Mouse (Mus musculus) left cerebral cortex, adult 2 months (tissue): ENCODE measurements around the gene Hhipl1. TPM values are rescaled to one million over a fixed set of nuclear protein-coding genes. Genes with fewer than 3 reads are reported as not detected.

Experiments used
- DNase-seq, 2 experiments: peaks; one replicate each; pipeline ENCODE4 v3.0.0; 2021 to 2022; ENCODE audit warnings: low spot score in 2 of 2, mixed read lengths in 1 of 2; ENCODE audit errors: extremely low spot score in 1 of 2
- H3K27ac ChIP-seq: fragments of 200-600 bp; 2 replicates; pipeline ENCODE4 v1.8.1; 2022
- H3K4me3 ChIP-seq: fragments of 200-600 bp; 2 replicates; pipeline ENCODE4 v1.8.1; 2022
- CTCF ChIP-seq: fragments of 200-600 bp; IDR thresholded peaks from 2 replicates; pipeline ENCODE4 v1.8.1; 2022; ENCODE audit warnings: antibody characterized with exemption, mild to moderate bottlenecking, moderate library complexity
- intact Hi-C: fragments of 180-260 bp; cut with DNase I; formaldehyde crosslinking; loops from one replicate; pipeline ENCODE4 v1.15.1; 2025
- total RNA-seq, 2 experiments: library from RNA; stranded (reverse); gene quantifications; 2 replicates each; pipeline ENCODE4 v1.2.3; 2021

The Hhipl1 gene
- total RNA-seq, 2 experiments from 2014 or later = 7.1 to 7.4 TPM

DNA sequence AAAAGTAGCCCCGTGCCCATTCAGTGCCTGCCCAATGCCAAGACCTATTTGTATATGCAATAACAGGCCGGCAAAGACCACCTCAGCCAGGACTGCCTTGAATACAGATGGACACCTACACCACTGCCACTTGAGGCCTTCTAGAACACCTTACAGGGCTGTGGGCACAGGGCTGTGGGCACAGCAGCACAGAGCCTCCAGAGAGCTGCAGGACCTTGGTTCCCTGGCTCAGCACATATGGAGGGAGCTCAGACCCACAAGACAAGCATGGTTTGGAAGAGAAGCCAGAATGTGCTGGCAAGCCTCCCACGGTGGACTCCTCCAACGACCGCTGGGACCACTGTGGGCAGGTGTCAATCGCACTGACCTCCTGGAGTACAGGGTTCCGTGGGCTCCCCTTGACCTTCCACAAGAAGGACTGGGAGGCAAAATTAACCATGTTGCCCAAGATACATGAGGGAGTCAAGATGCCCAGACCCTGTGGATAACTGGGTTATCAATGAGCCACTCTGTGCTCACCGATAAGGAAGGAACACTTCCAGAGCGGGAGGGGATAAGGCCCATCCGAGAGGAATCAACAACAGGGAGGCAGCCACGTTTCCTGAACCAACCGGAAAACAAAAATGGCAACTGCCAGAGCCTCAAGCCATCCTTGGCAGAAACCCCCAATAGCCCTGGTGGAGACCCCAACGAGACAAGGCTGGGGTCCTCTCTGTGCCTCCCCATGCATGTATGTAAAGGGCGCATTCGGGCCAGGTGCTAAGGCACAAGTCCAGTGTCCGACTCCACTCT, 34.5 kb upstream of the Hhipl1 start:
- H3K27ac ChIP-seq = no peak overlapping the region

GRCm38 (mm10) chr12:108272143-108272635, 33.9 kb upstream of the Hhipl1 start:
- no peak overlapping the region for H3K4me3 ChIP-seq

More for the DNA sequence above, 34.5 kb upstream of the Hhipl1 start:
- intact Hi-C loops = loop anchor here (2.0 kb wide), 1 partner anchor 55 kb away; no protein-coding TSS in a partner anchor
- DNase-seq = no peak
- TF ChIP-seq CTCF = no peak
- H3K4me3 ChIP-seq = no peak overlapping the region

GRCm38 (mm10) chr12:108273466-108274312, 32.4 kb upstream of the Hhipl1 start:
- intact Hi-C loops = no loop called here
- DNase-seq = no peak
- Histone ChIP-seq H3K4me3 (peak overlapping the region; percentile 75), H3K27ac (peak overlapping the region; percentile 40; the same call in 1 of the 2 replicates)
- no peak for TF ChIP-seq CTCF

More at GRCm38 (mm10) chr12:108272143-108272635, 33.9 kb upstream of the Hhipl1 start:
- DNase-seq = no peak
- H3K27ac ChIP-seq = no peak overlapping the region
- TF ChIP-seq CTCF = no peak
- intact Hi-C loops = no loop called here

DNA sequence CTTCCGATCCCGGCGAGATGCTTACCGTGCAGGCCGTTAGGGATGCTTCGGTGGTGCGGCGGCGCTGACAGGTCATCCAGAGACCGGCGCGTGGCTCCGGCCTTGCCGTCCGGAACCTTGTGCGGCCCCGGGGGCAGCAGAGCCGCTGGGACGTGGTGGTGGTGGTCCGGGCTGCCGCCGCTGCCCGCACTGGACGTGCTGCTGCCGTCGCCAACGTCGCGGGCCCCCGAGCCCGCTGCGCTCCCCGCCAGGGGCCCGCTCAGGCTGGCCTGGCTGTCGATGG, 31.8 kb upstream of the Hhipl1 start:
- Histone ChIP-seq H3K4me3 (peak overlapping the region; percentile 75), H3K27ac (no peak overlapping the region)
- intact Hi-C loops = no loop called here
- TF ChIP-seq CTCF = no peak
- no peak for DNase-seq

GRCm38 (mm10) chr12:108274661-108275507, 31.2 kb upstream of the Hhipl1 start, which contains the start of gene Ccdc85c:
Ccdc85c (minus strand) TSS chr12:108275425.
- no peak for TF ChIP-seq CTCF
- peak within 1 kb of the TSS; percentile 84 for H3K27ac ChIP-seq
- intact Hi-C loops = loop anchor here (1.0 to 5.0 kb wide), 2 partner anchors 34 to 68 kb away; no protein-coding TSS in a partner anchor
- peak within 1 kb of the TSS; percentile 75 for H3K4me3 ChIP-seq
- peak; percentile 46 to 48 for DNase-seq

DNA sequence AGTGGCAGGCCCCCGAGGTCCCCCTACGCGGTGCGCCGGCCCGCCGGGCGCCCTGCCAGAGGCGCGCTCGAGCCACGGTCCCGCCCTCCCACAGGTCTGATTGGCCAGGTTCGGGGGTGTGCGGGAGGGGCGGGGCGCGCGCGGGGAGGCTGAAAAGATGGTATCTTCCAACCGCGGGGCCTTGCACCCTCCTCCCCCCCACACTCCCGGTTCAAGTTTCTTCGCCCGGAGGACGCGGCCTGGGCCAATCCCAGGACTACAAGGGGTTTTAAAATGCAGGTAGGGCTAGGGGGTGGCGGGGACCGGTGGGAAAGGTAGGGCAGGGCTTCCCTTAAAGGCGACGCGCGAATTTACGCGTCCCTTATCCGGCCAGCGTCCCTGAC, 30.6 kb upstream of the Hhipl1 start:
- H3K27ac ChIP-seq = peak overlapping the region; percentile 84
- TF ChIP-seq CTCF = no peak

DNA sequence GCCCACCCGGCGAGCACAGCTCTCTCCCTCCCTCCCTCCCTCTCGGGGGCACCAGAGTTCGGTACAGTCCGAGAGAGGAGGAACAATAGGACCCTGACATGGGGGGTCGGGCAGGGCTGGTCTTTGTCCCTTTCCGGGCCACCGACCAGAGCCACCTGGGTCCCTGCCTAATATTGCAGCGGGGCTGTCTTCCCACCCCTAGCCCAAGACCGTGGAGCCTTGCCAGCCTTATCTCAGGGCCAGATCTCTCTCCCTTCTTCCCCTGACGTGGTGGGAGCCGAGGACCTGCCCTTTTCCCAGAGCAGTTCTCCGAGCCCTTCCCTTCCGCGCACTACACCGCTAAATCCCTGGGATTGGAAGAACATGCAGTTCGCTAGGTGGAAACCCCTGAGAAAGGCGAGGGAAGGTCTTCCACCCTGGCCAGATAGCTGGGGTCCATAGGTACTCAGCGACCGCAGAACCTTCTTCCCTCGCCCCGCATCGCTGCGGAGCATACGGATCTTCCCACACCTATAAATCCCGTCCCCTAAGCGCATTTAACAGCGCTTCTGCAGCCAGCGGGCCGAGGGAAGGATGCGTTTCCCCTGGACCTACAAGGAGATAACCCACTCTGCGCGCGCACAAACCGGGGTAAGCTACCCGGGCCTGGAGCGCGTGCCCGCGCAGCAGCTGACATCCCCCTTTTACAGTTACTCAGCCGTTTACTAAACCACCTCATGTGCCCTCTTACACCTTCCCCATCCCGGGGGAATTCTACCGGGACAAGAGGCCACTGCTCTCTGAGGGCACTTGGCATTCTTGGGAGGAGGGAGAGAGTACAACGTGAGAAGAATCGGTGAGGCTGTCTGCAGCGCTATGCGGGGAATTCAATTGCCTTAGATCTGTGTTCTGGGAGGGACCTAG, 29.9 kb upstream of the Hhipl1 start:
- no peak for TF ChIP-seq CTCF
- Histone ChIP-seq H3K4me3 (peak overlapping the region; percentile 75), H3K27ac (peak overlapping the region; percentile 84)
- peak; percentile 45 to 46 for DNase-seq
- intact Hi-C loops = loop anchor here (1.0 to 5.0 kb wide), 2 partner anchors 35 to 69 kb away; no protein-coding TSS in a partner anchor

More for the DNA sequence above, 30.6 kb upstream of the Hhipl1 start:
- H3K4me3 ChIP-seq = peak overlapping the region; percentile 75
- DNase-seq = peak; percentile 98 to 99
- intact Hi-C loops = loop anchor here (1.0 to 5.0 kb wide), 2 partner anchors 34 to 68 kb away; no protein-coding TSS in a partner anchor

DNA sequence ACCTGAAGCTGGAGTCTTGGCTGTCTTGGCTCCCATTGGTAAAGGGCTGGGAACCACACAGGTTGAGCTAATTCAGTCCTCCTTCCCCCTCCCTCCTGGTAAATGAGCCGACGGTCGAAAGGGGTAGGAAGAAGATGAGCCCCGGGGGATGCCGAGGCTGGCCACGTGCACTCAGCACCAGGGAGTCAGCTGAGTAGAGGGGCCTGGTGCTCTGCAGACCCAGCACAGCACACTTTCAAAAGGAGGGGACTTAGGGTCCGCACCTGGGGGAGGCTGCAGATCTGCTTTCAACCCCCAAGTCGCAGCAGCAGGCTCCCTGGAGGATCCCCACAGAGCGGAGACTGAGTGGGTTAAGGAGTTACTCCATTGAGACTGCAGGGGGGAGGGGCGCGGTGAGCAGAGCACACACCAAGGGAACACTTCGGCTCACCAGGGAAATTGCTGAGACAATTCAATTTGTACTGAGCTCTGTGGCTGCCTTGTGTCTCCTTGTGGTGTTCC, 28.7 kb upstream of the Hhipl1 start:
- TF ChIP-seq CTCF = peak; percentile 8
- no peak overlapping the region for H3K27ac ChIP-seq
- intact Hi-C loops = loop anchor here (5.0 kb wide), 1 partner anchor 70 kb away; no protein-coding TSS in a partner anchor
- peak in 1 of 2 experiments; percentile 35 for DNase-seq
- no peak overlapping the region for H3K4me3 ChIP-seq

GRCm38 (mm10) chr12:108278221-108278918, 27.7 kb upstream of the Hhipl1 start:
- intact Hi-C loops = loop anchor here (5.0 kb wide), 1 partner anchor 71 kb away; no protein-coding TSS in a partner anchor
- Histone ChIP-seq H3K4me3 (no peak overlapping the region), H3K27ac (no peak overlapping the region)
- DNase-seq = no peak
- no peak for TF ChIP-seq CTCF
